Mouse (Mus musculus): Measurements from ENCODE around the gene Sp9. TPM values are rescaled to one million over a fixed set of nuclear protein-coding genes. Genes with fewer than 3 reads are reported as not detected.
A peak's percentile ranks its signal among the peaks of the same experiment; 100 is the strongest.

Gene Sp9
- polyA plus RNA-seq, 1 experiment from 2014 or later: not detected

GRCm38 (mm10) chr2:73274119-73274920, 2.6 kb downstream of the Sp9 start:
- peak; percentile 48 for DNase-seq (ENCODE audit: low spot score)

GRCm38 (mm10) chr2:73275261-73276040, 3.7 kb downstream of the Sp9 start:
- no peak for DNase-seq (ENCODE audit: low spot score)

- DNase-seq (ENCODE audit: low spot score): peak; percentile 20
Measured at GRCm38 (mm10) chr2:73276141-73276571, 4.4 kb downstream of the Sp9 start.

- peak; percentile 23 for DNase-seq (ENCODE audit: low spot score)
Measured at GRCm38 (mm10) chr2:73277021-73277708, 5.4 kb downstream of the Sp9 start.

- DNase-seq (ENCODE audit: low spot score): no peak
Measured at GRCm38 (mm10) chr2:73277709-73278075, 6.0 kb downstream of the Sp9 start.

- peak; percentile 91 for DNase-seq (ENCODE audit: low spot score)
Measured at GRCm38 (mm10) chr2:73278131-73278854, 6.6 kb downstream of the Sp9 start.

GRCm38 (mm10) chr2:73278869-73279268, 7.1 kb downstream of the Sp9 start:
- DNase-seq (ENCODE audit: low spot score): no peak

GRCm38 (mm10) chr2:73279271-73280038, 7.7 kb downstream of the Sp9 start:
- no peak for DNase-seq (ENCODE audit: low spot score)

- DNase-seq (ENCODE audit: low spot score): no peak
Measured at GRCm38 (mm10) chr2:73280356-73281047, 8.8 kb downstream of the Sp9 start.

GRCm38 (mm10) chr2:73281048-73281661, 9.4 kb downstream of the Sp9 start:
- no peak for DNase-seq (ENCODE audit: low spot score)

- DNase-seq (ENCODE audit: low spot score): no peak
Measured at GRCm38 (mm10) chr2:73281707-73282106, 10.0 kb downstream of the Sp9 start.

GRCm38 (mm10) chr2:73285630-73286029, 13.9 kb downstream of the Sp9 start:
- peak; percentile 50 for DNase-seq (ENCODE audit: low spot score)

- no peak for DNase-seq (ENCODE audit: low spot score)
Measured at GRCm38 (mm10) chr2:73291130-73291529, 19.4 kb downstream of the Sp9 start.

GRCm38 (mm10) chr2:73295023-73295422, 23.3 kb downstream of the Sp9 start:
- DNase-seq (ENCODE audit: low spot score): no peak

- DNase-seq (ENCODE audit: low spot score): no peak
Measured at GRCm38 (mm10) chr2:73298154-73298553, 26.4 kb downstream of the Sp9 start.

- no peak for DNase-seq (ENCODE audit: low spot score)
Measured at GRCm38 (mm10) chr2:73298841-73299240, 27.1 kb downstream of the Sp9 start.

- DNase-seq (ENCODE audit: low spot score): no peak
Measured at GRCm38 (mm10) chr2:73301979-73302378, 30.3 kb downstream of the Sp9 start.

- DNase-seq (ENCODE audit: low spot score): no peak
Measured at GRCm38 (mm10) chr2:73302722-73303121, 31.0 kb downstream of the Sp9 start.

GRCm38 (mm10) chr2:73304506-73304905, 32.8 kb downstream of the Sp9 start:
- DNase-seq (ENCODE audit: low spot score): no peak

Data from thymus, postnatal 0 days (tissue).